Mouse (Mus musculus) liver, embryonic 14.5 days (tissue): Measurements from ENCODE around the gene Trpt1. TPM values are rescaled to one million over a fixed set of nuclear protein-coding genes. Genes with fewer than 3 reads are reported as not detected.

Experiments used
- ATAC-seq: fragments of 200-750 bp; cut with Nextera tagmentation; 2 replicates; pipeline ENCODE4 v1.8.0; 2017; ENCODE audit warnings: moderate number of reproducible peaks, mild to moderate bottlenecking, moderate library complexity; ENCODE audit not compliant: insufficient read depth
- DNase-seq, 3 experiments: peaks; one replicate each; pipeline ENCODE4 v3.0.0-alpha.2; 2012 to 2013; ENCODE audit warnings: low read depth in 3 of 3, low spot score in 3 of 3
- H3K27ac ChIP-seq: fragments of 300-500 bp; sonication (generic); 2 replicates; pipeline ENCODE4 v1.5.1; 2014; ENCODE audit warnings: moderate library complexity, mild to moderate bottlenecking, control low read depth, inconsistent platforms
- H3K27me3 ChIP-seq: fragments of 300-500 bp; sonication (generic); 2 replicates; pipeline ENCODE4 v1.6.1; 2014; ENCODE audit warnings: mild to moderate bottlenecking, low read length, moderate library complexity; ENCODE audit not compliant: control insufficient read depth, insufficient read depth
- H3K36me3 ChIP-seq: fragments of 300-500 bp; sonication (generic); replicated peaks from 2 replicates; pipeline ENCODE4 v1.6.1; 2014; ENCODE audit warnings: low read depth; ENCODE audit not compliant: control insufficient read depth, insufficient read depth
- H3K4me1 ChIP-seq, 2 experiments: fragments of 200-500 bp in 1 of 2; fragments of 300-500 bp in 1 of 2; sonication (generic) in 1 of 2; replicated peaks; 2 replicates each; pipeline ENCODE4 v1.6.1; 2012 to 2014; ENCODE audit warnings: antibody characterized with exemption in 1 of 2, inconsistent platforms in 1 of 2, low read length in 1 of 2; ENCODE audit not compliant: control insufficient read depth in 2 of 2, insufficient read depth in 2 of 2
- H3K4me2 ChIP-seq: fragments of 300-500 bp; sonication (generic); 2 replicates; pipeline ENCODE4 v1.6.1; 2014; ENCODE audit warnings: low read depth, mild to moderate bottlenecking, control low read depth, moderate library complexity
- H3K4me3 ChIP-seq, 2 experiments: fragments of 200-500 bp in 1 of 2; fragments of 300-500 bp in 1 of 2; sonication (generic) in 1 of 2; 2 replicates each; pipeline ENCODE4 v1.5.1; 2012 to 2014; ENCODE audit warnings: low read depth in 2 of 2, low read length in 2 of 2, mild to moderate bottlenecking in 2 of 2, control low read depth in 1 of 2, inconsistent platforms in 1 of 2, moderate library complexity in 1 of 2; ENCODE audit not compliant: insufficient read depth in 1 of 2
- H3K9ac ChIP-seq: fragments of 300-500 bp; sonication (generic); replicated peaks from 2 replicates; pipeline ENCODE4 v1.6.1; 2014; ENCODE audit warnings: mild to moderate bottlenecking, control low read depth, moderate library complexity
- H3K9me3 ChIP-seq: fragments of 300-500 bp; sonication (generic); 2 replicates; pipeline ENCODE4 v1.6.1; 2016; ENCODE audit warnings: low read length, mixed read lengths; ENCODE audit not compliant: control insufficient read depth
- CTCF ChIP-seq: IDR thresholded peaks from 2 replicates; pipeline ENCODE4 v1.5.1; 2016; ENCODE audit warnings: antibody characterized with exemption, low read depth, control low read depth
- EP300 ChIP-seq: IDR thresholded peaks from 2 replicates; pipeline ENCODE4 v1.6.1; 2016; ENCODE audit warnings: antibody characterized with exemption, low read depth
- WGBS: fragments of 180-500 bp; shearing (Covaris S2); extraction: QIAGEN DNeasy Blood & Tissue Kit; methylation state at CpG from one replicate; pipeline ENCODE4 v1.1.7; 2014; ENCODE audit not compliant: insufficient replicate concordance; 5-methylcytosine and 5-hydroxymethylcytosine counted together
- polyA plus RNA-seq, 2 experiments: library from polyadenylated mRNA; depleted of rRNA in 1 of 2; stranded (reverse) in 1 of 2; unstranded in 1 of 2; fragments of >200 nt; fragmentation: Nextera tagmentation in 1 of 2; extraction: Ambion mirVana in 1 of 2; gene quantifications; 2 replicates each; pipeline versions ENCODE4 v1.2.1 to v1.2.3; 2012 to 2014

Trpt1 gene
- polyA plus RNA-seq, 2 experiments, result 1.7 to 1.8 TPM

DNA sequence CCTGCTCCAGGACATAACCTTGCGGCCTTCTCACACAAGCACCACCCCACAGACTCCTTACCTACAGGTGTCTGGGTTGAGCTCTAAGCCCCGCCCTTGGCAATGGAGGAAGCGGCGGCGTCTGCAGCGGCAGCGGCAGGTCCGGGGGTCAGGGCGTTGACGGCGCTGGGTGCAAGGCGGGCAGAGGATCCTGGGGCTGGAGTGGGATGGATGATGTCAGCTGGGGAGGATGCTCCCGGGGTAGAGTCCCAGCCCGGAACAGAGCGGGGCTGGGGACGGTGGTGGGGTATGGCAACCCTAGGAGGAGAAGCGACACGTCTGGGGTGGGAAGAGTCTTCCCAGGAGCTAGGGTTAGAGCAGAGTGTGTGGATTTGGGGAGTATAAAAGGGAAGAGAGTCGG lies 10.6 kb upstream of the Trpt1 start:
- DNase-seq, result no peak
- Histone ChIP-seq H3K4me2 (no peak overlapping the region), H3K27ac (no peak overlapping the region), H3K4me1 (peaks cover 11 to 18% of the 10 kb centered on the region in 2 experiments), H3K9me3 (no peaks in the 10 kb centered on the region), H3K36me3 (no peaks in the 10 kb centered on the region), H3K27me3 (no peaks in the 10 kb centered on the region), H3K4me3 (no peak overlapping the region), H3K9ac (no peak overlapping the region)
- no peak for ATAC-seq
- 88% methylated on average over 19 of the region's 19 CpGs for WGBS
- no peak for TF ChIP-seq CTCF
- TF ChIP-seq EP300, result no peak

DNA sequence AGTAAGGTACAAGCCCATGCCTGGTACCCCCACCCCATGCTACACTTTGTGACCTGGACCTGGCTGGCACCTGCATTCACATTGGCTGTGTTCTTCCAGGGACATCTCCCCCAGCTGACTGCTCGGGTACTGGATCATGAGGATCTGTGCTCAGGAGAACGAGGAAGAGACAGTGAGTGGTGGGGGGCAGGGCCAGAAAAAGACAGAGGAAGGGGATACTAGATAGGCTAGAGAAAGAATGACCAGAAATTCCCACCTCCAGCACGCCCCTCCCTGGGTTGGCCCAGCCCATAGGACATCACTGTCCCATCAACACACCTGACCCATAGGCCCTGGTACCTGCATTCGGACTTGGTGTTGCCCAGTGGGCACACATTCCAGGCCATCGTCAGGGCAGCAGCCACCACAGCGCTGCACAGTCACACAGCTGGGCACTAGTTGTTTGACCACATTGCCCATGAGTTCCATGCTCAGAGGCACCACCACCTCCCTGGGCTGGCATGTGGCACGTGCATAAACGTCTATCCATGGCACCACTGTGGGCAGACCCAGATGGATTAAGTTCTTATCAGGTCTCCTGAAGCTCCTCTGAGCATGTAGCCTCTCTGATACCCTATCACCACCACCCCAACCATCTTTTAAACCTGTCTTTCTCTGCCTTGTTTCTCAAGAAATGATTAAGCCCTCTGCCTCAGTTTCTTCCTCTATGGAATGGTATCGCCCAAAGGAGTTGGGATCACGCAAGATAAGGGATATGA lies 9.8 kb upstream of the Trpt1 start:
- WGBS, result 46% methylated on average over 10 of the region's 10 CpGs
- Histone ChIP-seq H3K9me3 (no peaks in the 10 kb centered on the region), H3K9ac (no peak overlapping the region), H3K36me3 (no peaks in the 10 kb centered on the region), H3K27me3 (no peaks in the 10 kb centered on the region), H3K4me3 (peak overlapping the region in 1 of 2 experiments; percentile 64; a peak in 2 of 4 replicates), H3K4me1 (peaks cover 11 to 18% of the 10 kb centered on the region in 2 experiments), H3K27ac (no peak overlapping the region), H3K4me2 (peak overlapping the region; percentile 76)
- TF ChIP-seq CTCF (no peak), EP300 (peak; percentile 79)
- ATAC-seq (peak; percentile 45; the same call in 1 of the 2 replicates), DNase-seq (no peak)

DNA sequence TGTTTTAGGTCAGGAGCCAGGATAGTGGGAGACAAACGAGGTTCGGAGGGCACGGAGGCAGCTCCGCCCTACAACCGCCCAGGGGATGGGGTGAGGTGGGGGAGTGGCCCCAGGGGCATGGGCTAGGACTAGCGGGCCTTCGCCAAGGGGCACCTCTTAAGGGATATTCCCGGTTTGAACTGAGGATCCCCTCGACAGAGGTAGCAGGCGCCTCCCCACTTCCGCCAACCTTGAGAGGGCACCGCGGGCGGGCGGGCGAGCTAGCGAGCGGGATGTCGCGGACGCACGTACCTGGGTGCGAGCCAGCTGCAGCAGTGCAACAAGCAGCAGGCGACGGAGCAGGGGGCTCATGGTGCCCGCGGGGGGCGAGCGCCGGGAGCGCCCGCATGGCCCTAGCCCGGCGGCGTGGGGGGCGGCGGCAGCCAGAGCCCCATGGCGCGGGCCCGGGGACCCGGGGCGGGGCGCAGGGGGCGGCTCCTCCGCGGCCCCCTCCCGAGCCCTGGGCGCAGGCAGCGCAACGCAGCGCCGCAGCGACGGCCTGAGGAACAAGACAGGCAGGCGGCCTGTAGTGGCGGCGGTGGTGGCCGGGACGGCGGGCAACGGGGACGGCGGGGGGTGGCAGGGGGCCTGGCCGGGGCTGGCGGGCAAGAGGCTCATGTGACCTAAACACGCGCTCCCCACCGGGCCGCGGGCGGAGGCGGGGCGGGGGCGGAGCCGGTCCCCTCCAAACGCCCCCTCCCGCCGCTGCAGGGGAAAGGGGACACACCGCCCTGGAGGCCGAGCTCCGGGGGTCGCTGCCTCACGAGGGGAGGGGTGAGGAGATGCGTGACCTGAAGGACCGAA lies 8.6 kb upstream of the Trpt1 start, which contains the start of gene Vegfb:
Gene Vegfb (minus strand): TSS at position 591 of the 843 bp plus-strand sequence.
- Histone ChIP-seq H3K9ac (peak within 1 kb of the TSS; percentile 62), H3K27me3 (no peaks in the 10 kb centered on the region), H3K36me3 (no peaks in the 10 kb centered on the region), H3K4me2 (peak within 1 kb of the TSS; percentile 76), H3K27ac (no peak within 1 kb of the TSS; the same call in 1 of the 2 replicates), H3K4me3 (peak within 1 kb of the TSS; percentile 53 to 64), H3K9me3 (no peaks in the 10 kb centered on the region), H3K4me1 (peaks cover 19% of the 10 kb centered on the region in 2 experiments)
- under 1% methylated on average over 73 of the region's 85 CpGs for WGBS
- DNase-seq (no peak), ATAC-seq (peak; percentile 58; the same call in 1 of the 2 replicates)
- no peak for TF ChIP-seq EP300
- TF ChIP-seq CTCF, result no peak

DNA sequence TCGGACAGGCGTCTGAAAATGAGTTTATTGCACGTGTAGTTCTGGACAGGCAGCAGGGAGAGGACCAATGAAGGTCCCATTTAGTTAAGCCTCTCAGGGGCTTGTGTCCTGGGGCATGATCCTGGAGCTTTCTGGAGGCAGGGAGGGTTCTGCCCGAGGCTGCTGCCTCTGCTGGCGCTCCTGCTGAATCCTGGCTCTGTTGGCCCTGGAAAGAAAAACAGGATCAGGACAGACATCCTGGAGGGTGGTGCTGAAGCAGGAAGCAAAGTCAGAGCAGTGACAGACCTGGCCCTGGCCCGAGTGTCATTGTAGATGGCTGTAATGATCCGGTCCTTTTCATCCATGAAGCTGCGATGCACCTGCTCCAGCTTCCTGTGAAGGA lies 8.0 kb upstream of the Trpt1 start:
- WGBS, result 5% methylated on average over 8 of the region's 8 CpGs
- no peak for DNase-seq

DNA sequence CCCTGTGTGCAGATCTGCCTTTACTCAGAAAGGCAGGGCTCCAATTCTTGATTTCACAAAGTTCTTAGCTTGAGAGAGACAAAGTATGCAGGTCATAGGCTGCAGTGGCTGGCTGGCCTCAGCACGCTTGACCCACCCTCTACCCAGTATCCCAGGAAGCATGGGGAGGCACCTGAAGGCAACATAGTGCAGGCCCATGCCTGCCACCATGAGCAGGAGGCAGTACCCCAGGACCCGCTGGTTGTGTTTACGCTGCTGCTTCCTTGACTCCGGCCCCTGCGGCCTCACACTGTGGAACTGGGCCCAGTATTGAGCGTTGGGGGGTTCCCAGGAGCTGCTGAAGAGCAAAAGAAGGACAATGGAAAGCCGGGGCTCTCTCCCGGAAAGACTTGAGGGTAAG lies 6.7 kb upstream of the Trpt1 start:
- 80% methylated on average over 8 of the region's 8 CpGs for WGBS
- no peak for TF ChIP-seq CTCF
- DNase-seq (no peak), ATAC-seq (no peak)
- no peaks in the 10 kb centered on the region for H3K27me3 ChIP-seq
- no peak overlapping the region for H3K4me3 ChIP-seq
- H3K9me3 ChIP-seq, result no peaks in the 10 kb centered on the region
- no peak overlapping the region for H3K4me2 ChIP-seq
- H3K4me1 ChIP-seq, result peaks cover 24 to 25% of the 10 kb centered on the region in 2 experiments
- no peak overlapping the region for H3K27ac ChIP-seq
- no peak overlapping the region for H3K9ac ChIP-seq
- no peaks in the 10 kb centered on the region for H3K36me3 ChIP-seq

More for the DNA sequence above, 8.0 kb upstream of the Trpt1 start:
- H3K4me1 ChIP-seq, result peaks cover 19 to 21% of the 10 kb centered on the region in 2 experiments
- no peak for ATAC-seq
- H3K4me3 ChIP-seq, result peak overlapping the region; percentile 51 to 64
- H3K9me3 ChIP-seq, result no peaks in the 10 kb centered on the region
- no peak for TF ChIP-seq EP300
- no peak for TF ChIP-seq CTCF
- no peaks in the 10 kb centered on the region for H3K36me3 ChIP-seq
- H3K27me3 ChIP-seq, result no peaks in the 10 kb centered on the region
- peak overlapping the region; percentile 62 for H3K9ac ChIP-seq
- no peak overlapping the region for H3K27ac ChIP-seq
- peak overlapping the region; percentile 76 for H3K4me2 ChIP-seq
